Mouse (Mus musculus) cerebellum, adult 9-11 months (tissue): ENCODE results near the gene Esrrb.

Experiments used
- DNase-seq: peaks from one replicate; pipeline ENCODE4 v3.0.0; 2022

The Esrrb gene

DNA sequence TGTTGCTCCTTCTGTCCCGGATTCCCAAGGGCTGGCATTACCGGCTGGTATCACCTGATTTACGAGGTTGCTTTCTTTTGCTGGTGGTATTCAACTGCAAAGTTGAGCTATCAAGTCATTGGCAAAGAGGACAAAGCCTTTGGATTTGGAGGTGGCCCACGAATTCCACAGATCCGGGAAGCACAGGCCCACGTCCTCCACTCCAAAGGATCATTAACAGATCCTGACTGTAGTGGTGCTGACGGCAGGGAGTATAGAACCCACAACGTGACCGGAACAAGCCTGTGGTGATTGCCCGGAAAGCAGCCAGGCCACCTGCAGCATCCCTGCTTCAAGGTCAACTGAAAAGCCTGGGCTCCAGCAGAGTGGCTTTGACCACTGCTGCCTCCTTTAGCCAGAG is 140.8 kb downstream of the Esrrb start:
- no peak for DNase-seq

DNA sequence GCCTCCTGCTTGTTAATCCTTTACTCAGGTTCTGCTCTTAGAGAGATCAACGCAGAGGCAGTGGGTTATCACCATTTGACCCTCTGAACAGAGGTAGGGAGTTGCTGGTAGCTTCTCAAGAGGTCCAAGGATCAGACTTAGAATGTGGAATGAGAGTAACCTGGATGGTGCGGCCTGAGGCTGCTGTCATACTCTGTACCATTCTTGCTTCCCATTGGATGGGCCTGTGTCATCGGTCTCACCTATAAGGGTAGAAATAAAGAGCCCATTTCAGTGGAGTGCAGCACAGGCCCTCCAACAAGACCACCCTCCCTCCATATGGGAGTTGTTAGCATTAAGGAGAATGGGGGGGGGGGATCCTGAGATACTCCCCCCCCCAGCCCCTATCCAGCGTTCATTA is 143.0 kb downstream of the Esrrb start:
- DNase-seq: no peak

DNA sequence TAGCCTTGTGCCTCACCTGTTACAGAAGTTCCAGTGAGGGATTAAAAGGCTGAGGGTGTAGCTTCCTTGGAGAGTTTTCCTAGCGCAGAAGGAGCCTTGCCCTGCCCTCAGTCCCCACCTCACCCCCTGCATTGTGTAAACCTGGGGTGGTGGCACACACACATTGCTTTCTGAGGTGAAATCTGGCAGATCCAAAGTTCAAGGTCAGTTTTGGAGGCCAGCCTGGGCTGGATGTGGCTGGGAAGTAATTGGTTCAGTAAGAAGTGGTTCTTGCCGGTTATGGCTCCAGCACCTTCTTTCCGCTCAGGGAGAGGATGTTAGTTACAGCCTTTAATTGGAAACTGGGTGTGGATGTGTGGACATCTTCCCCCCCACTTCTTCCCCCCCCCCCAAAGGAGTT is 143.4 kb downstream of the Esrrb start:
- no peak for DNase-seq

DNA sequence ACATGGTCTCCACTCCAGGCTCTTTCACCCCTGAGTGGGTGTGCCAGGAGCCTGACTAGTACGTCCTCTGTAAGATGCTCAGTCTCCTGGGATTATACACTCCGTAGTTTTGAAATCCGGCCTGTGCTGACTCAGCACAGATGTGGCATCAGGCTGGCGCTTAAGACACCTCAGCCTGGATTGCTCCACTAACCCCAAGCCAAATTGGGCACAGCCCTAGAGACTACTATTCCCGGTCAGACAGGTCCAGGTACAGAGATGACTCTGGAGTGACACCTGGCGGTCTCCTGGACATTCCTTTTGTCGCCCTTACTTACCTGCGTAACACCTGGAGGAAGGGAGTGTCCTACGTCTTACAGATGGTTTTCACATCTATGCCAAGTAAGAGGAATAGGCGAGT is 146.8 kb downstream of the Esrrb start:
- DNase-seq: no peak

DNA sequence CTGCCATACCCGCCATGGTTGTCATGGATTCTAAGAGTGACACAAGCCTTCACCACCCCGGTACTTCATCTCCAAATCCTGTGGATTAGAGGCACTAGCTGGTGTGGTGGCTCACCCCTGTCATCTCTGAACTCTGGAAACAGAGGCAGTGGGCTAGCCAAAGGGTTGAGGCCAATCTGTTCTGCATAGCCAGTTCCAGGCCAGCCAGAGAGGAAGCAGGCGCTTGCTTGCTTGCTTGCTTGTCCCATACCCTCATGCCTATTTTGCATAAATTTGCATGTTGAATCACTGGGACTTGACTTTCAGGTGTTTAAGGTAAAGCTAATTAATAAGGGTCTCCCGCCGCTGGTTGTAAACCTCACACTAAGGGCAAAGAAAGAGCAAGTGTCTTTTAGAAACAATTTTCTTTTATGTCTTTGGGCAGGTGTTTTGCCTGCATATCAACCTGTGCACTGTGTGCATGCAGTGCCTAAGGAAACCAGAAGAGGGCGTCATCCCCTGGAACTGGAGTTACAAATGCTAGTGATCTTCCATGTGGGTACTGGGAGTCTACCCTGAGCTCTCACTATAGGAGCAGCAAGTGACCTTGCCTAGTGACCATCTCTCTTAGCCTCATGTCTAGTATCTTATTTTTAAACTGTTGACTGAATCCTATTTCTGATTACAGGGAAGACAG is 147.5 kb downstream of the Esrrb start:
- no peak for DNase-seq

DNA sequence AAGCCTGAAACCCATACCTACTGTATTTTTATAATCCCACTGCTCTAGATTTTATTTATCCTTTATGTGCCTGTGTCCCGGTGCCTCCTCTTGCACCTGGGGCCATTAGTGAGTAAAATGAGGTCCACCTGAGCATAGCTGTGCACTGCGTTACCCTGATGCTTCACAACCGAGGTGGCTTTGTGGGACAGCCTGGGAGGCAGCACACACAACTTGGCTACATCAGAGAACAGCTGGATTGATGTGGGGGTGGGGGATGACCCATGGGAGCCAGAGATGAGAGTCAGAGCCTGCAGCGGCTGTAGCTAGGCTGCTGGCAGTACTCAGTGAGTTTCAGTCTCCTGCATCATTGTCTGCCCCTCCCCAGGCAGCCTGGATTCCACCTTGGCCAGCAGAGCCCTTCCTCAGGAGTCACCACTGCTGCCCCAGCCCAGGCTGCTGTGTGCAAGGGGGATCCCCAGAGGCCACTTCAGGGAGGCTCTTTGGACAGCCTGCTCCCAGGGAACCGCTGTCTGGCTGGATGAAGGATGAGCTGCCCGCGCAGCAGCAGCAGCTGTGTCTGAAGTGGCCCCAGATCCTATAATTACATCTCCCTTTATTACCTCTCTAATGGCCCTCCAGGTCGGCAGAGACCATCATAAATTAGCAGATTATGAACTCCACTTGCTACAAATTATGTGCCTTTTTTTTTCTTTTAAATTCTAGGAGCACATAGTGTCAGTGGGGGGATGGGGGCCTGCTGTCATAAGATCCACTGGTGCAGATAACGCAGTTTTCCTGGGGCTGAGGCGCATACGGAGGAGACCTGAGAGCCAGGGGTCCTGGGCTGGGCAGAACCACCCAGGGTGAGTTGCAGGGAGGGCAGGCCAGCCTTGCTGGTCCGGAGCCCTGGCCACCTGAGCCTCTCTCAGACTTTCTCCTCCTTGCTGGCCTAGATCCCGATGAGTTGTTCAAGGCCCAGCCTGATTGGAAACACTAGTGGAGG is 148.7 kb downstream of the Esrrb start:
- no peak for DNase-seq

DNA sequence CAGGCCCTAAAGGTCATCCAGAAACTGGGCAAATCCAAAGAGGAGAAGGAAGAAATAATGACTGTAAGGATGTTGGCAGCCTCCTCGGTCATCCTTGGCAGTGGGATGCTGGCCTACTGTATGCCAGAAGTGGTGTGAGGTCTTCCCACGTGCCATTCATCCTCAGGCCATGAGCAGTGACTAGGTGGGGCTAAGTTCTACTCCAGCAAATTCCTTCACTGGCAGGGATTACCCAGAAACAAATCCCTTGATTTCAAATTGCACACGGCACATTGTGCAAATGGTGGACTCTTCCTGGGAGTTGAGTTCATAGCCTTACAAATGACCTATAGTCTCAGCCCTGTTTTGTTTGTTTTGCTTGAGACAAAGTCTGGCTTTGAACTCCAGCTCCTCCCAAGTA is 151.4 kb downstream of the Esrrb start:
- no peak for DNase-seq

DNA sequence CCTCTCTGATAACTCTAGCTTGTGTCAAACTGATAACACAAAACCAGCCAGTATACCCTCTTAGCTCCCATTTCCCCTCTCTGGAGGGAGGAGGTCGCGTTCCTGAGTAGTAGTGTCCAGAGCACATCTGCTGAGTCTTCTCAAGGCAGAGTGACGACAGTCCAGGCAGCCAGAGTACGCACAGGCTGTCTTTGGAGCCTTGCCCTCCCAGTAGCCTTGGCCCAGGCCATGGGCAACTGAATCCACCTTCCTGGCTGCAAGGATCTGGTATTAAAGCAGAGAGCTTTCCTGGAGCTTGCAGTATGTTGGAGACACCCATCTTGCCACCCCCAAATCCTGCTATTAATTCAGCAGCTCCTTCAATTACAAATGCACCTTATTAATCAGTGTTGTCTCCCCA is 152.7 kb downstream of the Esrrb start:
- no peak for DNase-seq

DNA sequence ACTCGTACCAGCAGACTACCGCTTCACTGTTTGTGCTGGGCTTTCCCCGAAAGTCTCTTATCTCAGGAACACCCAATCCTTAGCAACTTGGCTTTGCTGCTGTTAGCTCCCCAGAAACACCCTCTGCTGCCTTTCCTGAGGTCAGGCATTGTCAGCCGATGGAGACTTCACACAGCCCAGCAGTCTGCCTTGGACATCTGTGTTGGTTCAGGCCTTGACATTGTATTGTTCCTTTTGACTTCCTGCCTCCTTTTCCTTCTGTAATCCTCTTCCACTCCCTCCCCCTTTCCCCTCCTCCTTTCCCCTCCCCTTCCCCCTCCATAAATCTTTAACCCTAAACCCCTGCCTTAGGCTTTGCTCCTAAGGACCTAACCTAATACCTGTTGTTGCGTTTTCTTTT is 155.7 kb downstream of the Esrrb start:
- no peak for DNase-seq

DNA sequence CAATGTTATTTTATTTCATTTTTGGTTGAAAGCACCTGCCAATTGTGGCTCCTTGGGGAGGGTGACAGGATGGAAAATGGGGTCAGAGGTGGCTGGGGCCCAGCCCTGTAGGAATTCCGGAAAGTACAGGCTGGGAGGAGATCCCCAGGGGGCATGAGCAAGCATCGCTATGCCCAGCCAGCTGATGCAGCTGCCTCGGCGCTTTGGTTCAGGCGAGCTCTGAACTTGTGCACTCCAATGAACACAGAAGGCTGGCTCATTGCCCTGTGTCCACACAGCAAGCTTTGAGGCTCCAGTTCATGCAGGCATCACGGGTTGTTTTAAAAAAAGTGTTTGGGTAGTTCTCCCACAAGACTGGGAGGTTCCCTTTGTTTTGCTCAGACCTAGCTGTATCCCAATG is 156.8 kb downstream of the Esrrb start:
- no peak for DNase-seq

DNA sequence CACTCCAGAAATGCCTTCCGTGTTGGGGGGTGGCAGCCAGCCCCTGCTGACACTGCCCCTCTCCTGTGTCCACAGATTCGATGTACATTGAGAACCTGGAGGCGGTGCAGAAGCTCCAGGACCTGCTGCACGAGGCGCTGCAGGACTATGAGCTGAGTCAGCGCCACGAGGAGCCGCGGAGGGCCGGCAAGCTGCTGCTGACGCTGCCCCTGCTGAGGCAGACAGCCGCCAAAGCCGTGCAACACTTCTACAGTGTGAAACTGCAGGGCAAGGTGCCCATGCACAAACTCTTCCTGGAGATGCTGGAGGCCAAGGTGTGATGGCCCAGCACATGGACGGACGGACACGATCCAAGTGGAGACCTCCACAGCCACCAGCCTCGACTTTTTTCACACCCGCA is 157.8 kb downstream of the Esrrb start:
- peak; percentile 7 for DNase-seq

DNA sequence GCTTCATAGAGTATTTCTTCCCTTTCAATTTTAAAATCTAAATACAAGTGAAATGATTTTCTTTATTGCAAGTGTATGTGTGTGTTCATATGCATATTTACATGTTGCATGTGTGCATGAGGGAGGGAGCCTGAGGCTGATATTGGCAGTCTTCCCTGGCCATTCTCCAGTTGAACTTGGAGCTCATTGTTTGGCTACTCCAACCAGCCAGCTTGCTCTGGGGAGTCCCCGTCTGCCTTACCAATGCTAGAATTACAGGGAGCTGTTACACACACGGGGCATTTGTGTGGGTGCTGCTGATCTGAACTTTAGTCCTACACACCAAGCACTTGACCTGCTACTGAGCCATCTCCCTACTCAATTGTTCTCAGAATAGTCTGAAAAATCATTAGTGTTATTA is 173.4 kb downstream of the Esrrb start:
- peak; percentile 7 for DNase-seq

DNA sequence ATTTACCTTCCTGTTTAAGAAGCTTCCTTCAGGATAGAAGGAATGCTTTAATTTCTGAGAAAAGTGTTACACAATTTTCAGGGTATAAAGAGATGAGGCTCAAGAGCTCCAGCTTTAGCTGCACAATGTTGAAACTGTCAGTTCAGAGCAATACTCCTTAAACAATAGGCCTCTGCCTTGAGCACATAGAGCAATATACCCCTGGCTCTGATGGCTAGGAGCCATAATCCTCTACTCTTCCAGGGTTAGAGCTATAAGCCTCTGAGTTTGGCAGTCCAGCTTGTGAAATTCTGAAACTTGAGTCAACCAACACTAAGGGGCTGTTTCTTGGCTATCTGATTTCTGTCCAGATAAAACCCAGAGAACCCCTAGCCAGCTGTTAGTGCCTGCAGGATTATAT is 176.9 kb downstream of the Esrrb start:
- no peak for DNase-seq

DNA sequence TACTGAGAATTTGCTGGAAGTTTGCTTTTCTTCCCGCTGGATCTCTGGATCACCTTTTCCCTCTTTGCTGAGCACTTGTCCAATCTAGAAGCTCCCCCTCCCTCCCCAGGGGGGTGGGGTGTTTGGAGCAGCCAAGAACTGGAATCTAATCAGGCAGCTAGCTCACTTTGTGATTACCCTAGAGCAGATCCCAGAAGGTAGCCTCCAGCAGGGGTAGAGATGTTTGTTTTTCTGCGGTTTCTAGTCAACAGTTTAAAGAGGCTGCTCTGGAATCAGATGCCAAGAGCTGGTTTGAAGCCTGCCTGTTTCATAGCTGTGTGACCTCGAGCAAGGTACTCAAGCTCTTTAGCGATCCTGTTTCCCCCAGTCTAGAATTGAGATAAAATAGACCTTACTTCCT is 177.8 kb downstream of the Esrrb start:
- DNase-seq: no peak

DNA sequence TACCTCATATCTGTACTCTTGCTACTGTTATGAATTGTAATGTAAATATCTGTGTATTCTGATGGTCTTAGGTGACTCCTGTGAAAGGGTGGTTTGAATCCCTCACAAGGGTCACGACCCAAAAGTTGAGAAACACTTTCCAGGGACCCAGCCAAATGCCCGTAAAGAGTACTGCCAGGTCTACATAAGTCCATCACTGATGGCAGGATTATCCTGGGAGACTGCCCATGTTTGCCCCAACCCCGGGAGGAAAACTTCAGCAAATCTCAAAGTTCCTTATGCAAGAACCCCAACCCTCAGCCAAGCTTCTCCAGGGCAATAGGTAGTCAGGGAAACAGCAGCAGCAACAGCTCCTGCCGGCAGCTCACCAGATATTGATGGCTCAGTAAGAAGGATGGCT is 178.6 kb downstream of the Esrrb start:
- no peak for DNase-seq

DNA sequence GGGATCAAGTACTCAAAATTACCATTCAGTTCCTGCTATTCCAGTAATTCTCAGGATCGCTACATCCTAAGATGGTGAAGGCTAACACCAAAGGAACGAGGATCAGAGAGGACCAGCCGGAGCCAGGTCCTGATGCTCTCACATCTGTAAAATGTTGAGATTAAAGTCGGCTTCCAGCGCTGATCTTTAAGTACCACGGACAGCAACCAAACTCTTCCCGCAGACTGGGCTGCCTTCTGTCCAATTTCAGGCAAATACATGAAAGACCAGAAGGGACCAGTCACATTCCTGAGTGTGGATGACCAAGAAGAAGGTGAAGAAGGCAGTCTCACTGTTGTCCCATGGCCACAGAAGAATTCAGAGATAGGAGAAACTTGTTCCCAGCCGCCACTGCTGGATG is 186.9 kb downstream of the Esrrb start:
- DNase-seq: no peak

DNA sequence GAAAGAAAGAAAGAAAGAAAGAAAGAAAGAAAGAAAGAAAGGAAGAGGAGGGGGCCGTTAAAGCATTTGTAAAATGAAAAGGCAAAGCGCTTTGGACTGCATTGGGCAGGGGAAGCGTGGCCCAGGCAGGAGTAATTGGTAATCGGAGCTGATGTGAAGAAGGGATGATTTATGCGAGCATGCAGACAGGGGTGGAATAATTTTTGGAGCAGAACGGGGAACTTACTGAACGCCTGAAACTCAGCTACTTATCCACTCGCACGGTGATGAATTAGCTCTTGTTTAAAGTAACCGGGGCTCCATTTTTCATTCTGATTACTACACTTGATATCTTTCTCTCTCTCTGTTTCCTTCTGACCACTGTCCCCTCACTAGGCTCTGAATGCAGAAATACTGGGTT is 192.1 kb downstream of the Esrrb start:
- no peak for DNase-seq

DNA sequence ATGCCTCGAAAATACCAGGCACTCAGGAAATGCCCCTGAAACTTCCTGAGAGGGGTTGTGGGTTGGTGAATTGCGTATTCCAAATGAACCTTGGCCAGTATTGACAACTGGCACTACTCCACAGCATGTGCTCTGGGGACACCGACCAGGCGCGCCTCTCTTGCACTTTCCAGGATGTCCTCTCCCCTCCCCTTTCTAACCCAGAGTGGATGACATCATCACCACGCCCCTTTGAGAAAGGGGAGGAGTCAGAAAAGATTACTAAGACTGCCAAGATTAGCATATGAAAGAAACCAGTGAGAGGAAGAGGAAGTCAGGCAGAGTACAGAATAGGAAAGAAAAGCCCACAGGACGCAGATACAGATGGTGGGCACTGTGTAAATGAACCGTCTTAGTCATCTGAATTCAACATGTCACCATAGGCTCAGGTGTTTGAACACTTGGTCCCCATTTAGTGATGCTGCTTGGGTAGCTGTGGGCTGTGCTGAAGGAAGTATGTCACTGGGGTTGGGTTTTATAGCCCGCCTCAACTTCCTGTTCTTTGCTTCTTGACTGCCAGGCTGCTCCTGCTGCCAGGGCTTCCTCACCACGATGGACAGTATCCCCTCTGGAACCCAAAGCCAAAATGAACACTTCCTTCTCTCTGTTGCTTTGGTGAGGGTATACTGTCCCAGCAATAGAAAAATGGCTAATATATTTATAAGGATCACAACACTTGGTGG is 196.0 kb downstream of the Esrrb start:
- no peak for DNase-seq

DNA sequence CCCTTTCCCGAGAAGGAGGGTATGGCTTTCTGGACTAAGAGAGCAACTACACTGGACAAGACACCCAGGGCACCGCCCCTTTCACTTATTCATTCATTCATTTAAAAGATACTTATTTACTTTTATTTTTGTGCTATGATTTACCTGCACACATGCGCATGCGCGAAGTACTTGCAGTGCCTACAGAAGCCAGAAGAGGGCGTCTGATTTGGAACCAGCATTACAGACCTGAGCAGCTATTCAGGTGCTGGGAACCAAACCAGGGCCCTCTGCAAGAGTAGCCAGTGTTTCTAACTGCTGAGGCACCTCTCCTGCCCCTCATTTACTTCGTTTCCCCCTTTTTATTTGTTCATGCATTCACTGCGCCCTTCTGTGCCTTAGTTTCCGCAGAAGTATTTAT is 198.0 kb downstream of the Esrrb start:
- no peak for DNase-seq

DNA sequence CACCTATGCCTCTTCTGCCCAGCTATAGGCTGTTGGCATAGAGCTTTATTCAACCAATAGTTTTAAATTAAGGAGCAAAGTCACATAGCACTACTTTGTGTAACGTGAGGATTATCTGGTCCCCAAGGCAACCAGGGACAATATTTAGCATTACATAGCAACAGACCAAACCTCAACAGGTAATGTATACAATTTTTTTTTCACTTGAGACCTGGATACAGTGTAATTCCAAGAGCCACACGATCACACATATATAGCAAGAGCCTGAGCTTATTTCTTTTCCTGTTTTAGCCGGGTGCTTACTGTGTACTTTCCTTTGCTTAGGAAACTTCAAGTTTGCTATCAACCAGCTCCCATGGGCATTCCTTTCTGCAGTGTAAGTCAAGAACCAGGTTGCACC is 201.8 kb downstream of the Esrrb start:
- no peak for DNase-seq

DNA sequence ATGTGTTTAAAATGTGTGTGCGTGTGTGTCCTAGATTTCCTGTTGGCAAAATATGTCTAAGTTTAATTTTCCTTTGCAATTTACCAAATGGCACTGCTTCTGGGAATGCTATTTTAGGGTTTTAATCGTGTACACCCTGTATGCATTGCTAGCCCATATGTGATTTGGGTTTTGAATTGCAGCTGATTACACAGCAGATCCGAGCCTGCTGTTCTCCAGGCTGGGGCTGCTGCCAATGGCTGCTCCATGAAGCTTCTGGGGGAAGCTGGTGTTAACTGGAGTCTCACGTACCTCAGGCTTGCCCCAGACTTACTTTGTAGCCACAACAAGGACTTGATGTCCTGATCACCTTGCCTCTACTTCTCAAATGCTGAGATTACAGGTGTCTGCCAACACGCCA is 205.1 kb downstream of the Esrrb start:
- DNase-seq: no peak
